Mouse (Mus musculus) stomach, embryonic 16.5 days (tissue): ENCODE results near the gene Micu1. TPM values are rescaled to one million over a fixed set of nuclear protein-coding genes. Genes with fewer than 3 reads are reported as not detected.
A peak's percentile ranks its signal among the peaks of the same experiment; 100 is the strongest.

Experiments
- ATAC-seq: fragments of 200-750 bp; cut with Nextera tagmentation; 2 replicates; pipeline ENCODE4 v1.8.0; 2017; ENCODE audit warnings: moderate number of reproducible peaks, moderate TSS enrichment; ENCODE audit not compliant: insufficient read depth, low FRiP score
- H3K27ac ChIP-seq: fragments of 300-500 bp; sonication (generic); 2 replicates; pipeline ENCODE4 v1.5.1; 2014; ENCODE audit warnings: low read length
- H3K27me3 ChIP-seq: fragments of 300-500 bp; sonication (generic); 2 replicates; pipeline ENCODE4 v1.6.1; 2014; ENCODE audit warnings: low read length, control low read depth, mixed read lengths; ENCODE audit not compliant: control insufficient read depth, insufficient read depth
- H3K36me3 ChIP-seq: fragments of 300-500 bp; sonication (generic); 2 replicates; pipeline ENCODE4 v1.6.1; 2014; ENCODE audit warnings: low read length; ENCODE audit not compliant: control insufficient read depth, insufficient read depth
- H3K4me1 ChIP-seq: fragments of 300-500 bp; sonication (generic); 2 replicates; pipeline ENCODE4 v1.6.1; 2014; ENCODE audit warnings: low read length, control low read depth, mixed read lengths; ENCODE audit not compliant: control insufficient read depth, insufficient read depth
- H3K4me2 ChIP-seq: fragments of 300-500 bp; sonication (generic); 2 replicates; pipeline ENCODE4 v1.6.1; 2014; ENCODE audit warnings: low read depth, low read length, mixed read lengths
- H3K4me3 ChIP-seq: fragments of 300-500 bp; sonication (generic); replicated peaks from 2 replicates; pipeline ENCODE4 v1.5.1; 2014; ENCODE audit warnings: mild to moderate bottlenecking, low read length
- H3K9ac ChIP-seq: fragments of 300-500 bp; sonication (generic); 2 replicates; pipeline ENCODE4 v1.6.1; 2014; ENCODE audit warnings: low read length
- H3K9me3 ChIP-seq: fragments of 300-500 bp; sonication (generic); replicated peaks from 2 replicates; pipeline ENCODE4 v1.6.1; 2016; ENCODE audit warnings: low read length, control low read depth; ENCODE audit not compliant: control insufficient read depth
- WGBS: fragments of 180-500 bp; shearing (Covaris S2); extraction: QIAGEN DNeasy Blood & Tissue Kit; methylation state at CpG from one replicate; pipeline ENCODE4 v1.1.7; 2014; 5-methylcytosine and 5-hydroxymethylcytosine counted together
- polyA plus RNA-seq: library from polyadenylated mRNA; unstranded; fragments of >200 nt; fragmentation: Nextera tagmentation; extraction: Ambion mirVana; gene quantifications from 2 replicates; pipeline ENCODE4 v1.2.1, GENCODE M21; 2015

Gene Micu1
- polyA plus RNA-seq, 1 experiment from 2014 or later = 74.1 TPM

DNA sequence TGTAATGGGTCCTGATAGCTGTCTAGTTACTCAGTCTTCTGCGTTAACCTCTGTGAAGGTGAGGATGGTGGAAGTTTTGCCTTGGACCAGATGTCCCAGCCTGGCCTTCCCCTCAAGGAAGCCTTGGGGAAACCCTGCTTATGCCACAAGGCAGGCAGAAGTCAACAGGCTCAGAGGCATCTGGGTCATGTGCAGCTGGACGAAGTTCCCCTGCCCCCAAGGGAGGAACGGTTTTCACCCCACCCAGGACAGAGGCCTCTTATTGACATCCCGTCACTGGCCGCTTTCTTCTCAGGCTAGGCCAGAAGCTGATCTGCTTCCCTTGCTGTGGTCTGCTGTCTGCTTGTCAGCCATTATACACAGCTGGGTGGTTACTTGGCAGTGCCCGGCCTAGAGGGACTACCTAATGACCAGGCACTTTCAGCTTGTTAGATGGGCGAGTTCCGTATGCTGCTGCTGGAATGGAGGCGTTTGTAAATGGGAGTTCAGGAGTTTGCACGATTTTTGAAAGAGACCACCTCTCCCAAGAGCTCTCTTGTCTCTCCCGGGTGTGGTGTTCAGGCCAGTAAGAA is 33.8 kb downstream of the Micu1 start:
- no peaks in the 10 kb centered on the region for H3K27me3 ChIP-seq
- H3K4me3 ChIP-seq = no peak overlapping the region
- no peak for ATAC-seq
- H3K36me3 ChIP-seq = 0 out of 2 replicates have a peak, but pooled peaks cover 3% of the 10 kb centered on the region
- WGBS = 76% methylated on average over 11 of the region's 11 CpGs
- no peaks in the 10 kb centered on the region for H3K4me1 ChIP-seq
- H3K27ac ChIP-seq = no peak overlapping the region
- H3K4me2 ChIP-seq = no peak overlapping the region
- no peaks in the 10 kb centered on the region for H3K9me3 ChIP-seq
- H3K9ac ChIP-seq = no peak overlapping the region

DNA sequence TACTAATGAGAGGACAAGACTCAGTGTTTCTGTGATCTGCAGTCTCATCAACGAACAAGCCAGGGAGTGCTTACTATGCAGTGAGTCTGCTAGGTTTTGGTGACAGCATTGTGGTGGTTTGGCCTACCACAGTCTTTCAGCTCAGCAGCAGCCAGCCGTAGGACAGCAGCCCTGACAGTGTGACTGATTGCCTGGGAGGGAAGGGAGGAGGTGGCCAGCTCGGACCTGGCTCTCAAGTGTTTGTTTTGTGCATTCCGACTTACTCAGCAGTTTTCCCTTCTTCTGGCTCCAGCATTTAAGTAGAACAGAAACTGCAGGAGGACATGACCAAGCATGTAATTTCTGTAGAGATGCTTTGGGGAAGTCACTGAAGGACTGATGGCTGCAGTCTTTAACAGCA is 39.2 kb downstream of the Micu1 start:
- Histone ChIP-seq H3K9me3 (no peaks in the 10 kb centered on the region), H3K4me3 (no peak overlapping the region), H3K27ac (0 out of 2 replicates have a peak overlapping the region, but pooled peaks have one; percentile 9), H3K4me2 (no peak overlapping the region), H3K36me3 (no peaks in the 10 kb centered on the region), H3K9ac (no peak overlapping the region), H3K4me1 (no peaks in the 10 kb centered on the region), H3K27me3 (no peaks in the 10 kb centered on the region)
- ATAC-seq = peak; percentile 68; the same call in 1 of the 2 replicates
- WGBS = 18% methylated on average over 4 of the region's 4 CpGs

DNA sequence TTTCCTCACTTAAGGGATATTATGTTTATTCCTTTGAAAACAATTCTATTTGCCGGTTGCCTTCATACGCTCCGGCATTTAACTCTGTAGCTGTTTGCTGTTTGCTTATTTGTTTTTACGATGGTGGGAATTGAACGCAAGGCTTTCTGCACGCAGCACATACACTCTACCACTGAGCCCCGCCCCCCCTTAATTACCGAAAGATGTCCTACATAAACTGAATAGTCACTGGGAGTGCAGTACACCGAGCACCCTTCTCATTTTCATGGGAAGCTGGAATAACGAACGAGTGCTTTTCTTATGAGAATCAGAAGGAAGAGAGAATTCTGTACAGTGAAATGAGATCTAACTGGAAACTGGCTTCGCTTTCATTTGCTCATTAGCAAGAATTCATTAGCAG is 41.1 kb downstream of the Micu1 start:
- WGBS = 92% methylated on average over 12 of the region's 12 CpGs
- no peak for ATAC-seq
- H3K27ac ChIP-seq = no peak overlapping the region
- H3K9me3 ChIP-seq = no peaks in the 10 kb centered on the region
- H3K36me3 ChIP-seq = no peaks in the 10 kb centered on the region
- H3K4me1 ChIP-seq = no peaks in the 10 kb centered on the region
- no peaks in the 10 kb centered on the region for H3K27me3 ChIP-seq
- no peak overlapping the region for H3K4me3 ChIP-seq
- H3K9ac ChIP-seq = no peak overlapping the region
- no peak overlapping the region for H3K4me2 ChIP-seq

DNA sequence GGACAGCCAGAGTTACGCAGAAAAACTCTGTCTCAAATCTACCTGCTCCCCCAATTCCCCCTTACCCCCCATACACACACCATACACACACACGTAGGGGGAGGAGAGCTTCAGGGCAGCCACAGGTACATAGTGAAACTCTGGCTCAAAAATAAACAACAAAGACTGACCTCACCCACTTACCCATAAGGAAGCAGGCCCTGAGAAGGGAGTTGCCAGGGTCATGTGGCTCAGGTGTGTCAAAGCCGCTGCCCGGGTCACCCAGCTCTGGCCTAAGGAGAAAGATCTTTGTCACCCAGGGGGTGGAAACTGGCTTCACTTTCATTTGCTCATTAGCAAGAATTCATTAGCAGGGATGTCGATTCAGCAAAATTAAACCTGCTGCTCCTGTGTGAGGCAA is 41.7 kb downstream of the Micu1 start:
- no peak overlapping the region for H3K4me3 ChIP-seq
- H3K9ac ChIP-seq = no peak overlapping the region
- H3K4me1 ChIP-seq = no peaks in the 10 kb centered on the region
- ATAC-seq = peak; percentile 56; the same call in 1 of the 2 replicates
- H3K36me3 ChIP-seq = no peaks in the 10 kb centered on the region
- H3K27ac ChIP-seq = no peak overlapping the region
- no peaks in the 10 kb centered on the region for H3K27me3 ChIP-seq
- H3K9me3 ChIP-seq = no peaks in the 10 kb centered on the region
- H3K4me2 ChIP-seq = no peak overlapping the region
- WGBS = 78% methylated on average over 5 of the region's 5 CpGs

DNA sequence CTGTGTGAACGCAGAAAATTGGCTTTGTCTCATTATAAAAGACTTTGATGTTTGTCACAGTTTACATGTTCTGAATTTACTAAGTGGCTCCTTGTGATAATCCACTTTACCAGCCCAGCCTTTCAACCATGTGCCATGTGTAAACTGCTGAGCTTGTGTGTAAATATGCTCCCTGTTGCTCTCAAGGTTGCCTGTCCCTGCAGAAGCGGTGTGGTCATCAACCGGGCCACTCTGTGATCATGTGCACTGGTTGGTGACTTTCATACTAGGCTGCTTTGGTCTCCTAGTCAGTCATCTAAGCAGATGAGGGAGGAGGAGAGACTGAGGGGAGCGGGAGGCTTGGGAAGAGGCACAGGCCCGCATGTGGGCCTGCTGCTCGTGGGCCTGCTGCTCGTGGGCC is 45.1 kb downstream of the Micu1 start:
- H3K4me2 ChIP-seq = no peak overlapping the region
- no peak overlapping the region for H3K9ac ChIP-seq
- no peak overlapping the region for H3K27ac ChIP-seq
- ATAC-seq = no peak
- no peaks in the 10 kb centered on the region for H3K36me3 ChIP-seq
- H3K4me3 ChIP-seq = no peak overlapping the region
- no peaks in the 10 kb centered on the region for H3K4me1 ChIP-seq
- H3K9me3 ChIP-seq = no peaks in the 10 kb centered on the region
- 66% methylated on average over 7 of the region's 7 CpGs for WGBS
- no peaks in the 10 kb centered on the region for H3K27me3 ChIP-seq

DNA sequence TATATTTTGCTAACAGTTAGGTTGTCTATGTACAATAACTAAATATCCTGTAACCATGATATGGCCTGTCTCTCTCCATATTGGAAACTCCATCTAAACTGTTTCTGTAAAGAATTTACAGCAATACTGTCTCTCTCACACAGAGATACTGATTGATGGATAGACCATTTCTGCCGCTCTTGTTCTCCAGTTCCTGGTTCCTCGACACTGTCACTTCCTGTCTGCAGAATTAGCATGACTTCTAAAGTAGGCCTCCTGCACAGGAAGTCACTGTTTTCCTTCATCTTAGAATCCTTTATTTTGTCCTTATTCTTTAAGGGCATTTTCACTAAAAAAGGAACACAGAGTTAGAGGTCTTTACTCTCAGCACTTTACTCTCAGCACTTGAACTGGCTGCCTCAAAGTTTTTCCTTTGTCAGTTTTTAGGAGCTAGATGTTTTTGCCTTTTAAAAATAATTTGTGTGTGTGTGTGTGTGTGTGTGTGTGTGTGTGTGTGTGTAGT is 46.5 kb downstream of the Micu1 start:
- Histone ChIP-seq H3K36me3 (no peaks in the 10 kb centered on the region), H3K9me3 (no peaks in the 10 kb centered on the region), H3K27me3 (no peaks in the 10 kb centered on the region), H3K27ac (no peak overlapping the region), H3K4me2 (no peak overlapping the region), H3K4me3 (no peak overlapping the region), H3K9ac (no peak overlapping the region), H3K4me1 (no peaks in the 10 kb centered on the region)
- ATAC-seq = no peak
- WGBS = 69% methylated on average over 2 of the region's 2 CpGs

DNA sequence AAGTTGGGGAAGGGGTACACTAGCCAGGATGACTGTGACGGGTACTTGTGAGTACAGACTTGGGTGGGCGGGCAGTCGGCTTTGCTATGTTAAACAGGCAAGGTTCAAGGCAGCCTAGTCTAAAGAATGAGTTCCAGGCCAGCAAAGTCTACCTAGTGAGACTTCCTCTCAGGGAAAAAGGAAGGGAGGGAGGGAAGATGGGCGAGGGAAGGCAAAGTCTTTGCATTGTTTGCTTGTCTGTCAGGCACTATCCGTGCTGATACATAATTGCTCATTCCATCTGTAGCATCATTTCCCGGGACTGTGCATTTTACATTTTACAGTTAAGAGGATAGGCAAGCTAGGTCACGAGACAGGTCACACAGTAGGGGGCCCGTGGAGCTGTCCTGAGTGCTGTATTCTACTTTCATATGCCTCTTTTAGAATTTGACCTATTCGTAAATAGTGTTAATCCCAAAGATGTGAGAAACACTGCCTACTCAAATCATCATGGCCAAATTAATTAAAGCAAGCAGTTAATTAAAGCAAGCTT is 51.3 kb downstream of the Micu1 start:
- Histone ChIP-seq H3K4me2 (no peak overlapping the region), H3K4me1 (no peaks in the 10 kb centered on the region), H3K27ac (no peak overlapping the region), H3K9ac (no peak overlapping the region), H3K4me3 (no peak overlapping the region), H3K36me3 (no peaks in the 10 kb centered on the region), H3K9me3 (no peaks in the 10 kb centered on the region), H3K27me3 (no peaks in the 10 kb centered on the region)
- no peak for ATAC-seq
- 70% methylated on average over 9 of the region's 9 CpGs for WGBS

DNA sequence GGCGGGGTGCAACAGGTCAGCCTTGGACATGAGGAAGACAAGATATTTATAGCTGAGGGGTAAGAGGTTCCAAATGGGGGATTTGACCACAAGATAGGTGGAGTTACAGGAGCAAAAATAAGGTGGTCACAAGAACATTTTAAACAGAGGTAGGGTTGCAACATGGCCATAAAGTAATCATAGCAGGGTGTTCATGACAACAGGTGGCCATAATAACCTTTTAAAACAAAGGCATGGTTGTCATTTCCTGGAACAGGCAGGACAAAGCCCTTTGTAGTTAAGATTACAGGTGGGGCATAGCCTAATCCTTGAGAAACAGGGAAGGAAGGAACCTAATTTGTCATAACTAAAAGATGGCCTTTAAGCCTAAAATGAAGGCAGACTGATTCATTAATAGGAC is 51.8 kb downstream of the Micu1 start:
- 95% methylated on average over 1 of the region's 1 CpGs for WGBS

DNA sequence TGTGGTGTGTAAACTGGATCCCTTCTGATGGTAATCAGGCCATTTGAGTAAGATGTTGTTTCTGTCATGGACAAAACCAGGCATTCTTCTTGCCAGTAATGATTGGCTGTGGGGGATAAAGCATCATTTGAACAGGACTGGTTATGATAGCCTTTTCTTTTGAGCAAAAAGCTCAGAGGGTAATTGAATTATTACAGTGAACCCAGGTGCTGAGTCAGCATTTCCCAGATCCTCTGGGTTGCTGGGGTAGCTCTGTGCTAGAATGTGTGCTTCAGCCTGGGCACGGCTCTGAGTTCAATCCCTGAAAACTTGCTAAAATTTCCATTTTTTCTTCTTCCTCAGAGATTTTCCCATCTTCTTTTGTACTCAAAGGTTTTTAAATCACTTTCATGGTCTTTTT is 52.6 kb downstream of the Micu1 start:
- ATAC-seq = no peak
- no peak overlapping the region for H3K4me2 ChIP-seq

More for the DNA sequence above, 51.8 kb downstream of the Micu1 start:
- Histone ChIP-seq H3K4me1 (no peaks in the 10 kb centered on the region), H3K36me3 (no peaks in the 10 kb centered on the region), H3K9me3 (no peaks in the 10 kb centered on the region), H3K27ac (no peak overlapping the region), H3K9ac (no peak overlapping the region), H3K27me3 (no peaks in the 10 kb centered on the region), H3K4me2 (no peak overlapping the region), H3K4me3 (no peak overlapping the region)
- no peak for ATAC-seq

More for the DNA sequence above, 52.6 kb downstream of the Micu1 start:
- no peaks in the 10 kb centered on the region for H3K27me3 ChIP-seq
- H3K9me3 ChIP-seq = no peaks in the 10 kb centered on the region
- no peak overlapping the region for H3K4me3 ChIP-seq
- H3K36me3 ChIP-seq = no peaks in the 10 kb centered on the region
- H3K27ac ChIP-seq = no peak overlapping the region
- H3K4me1 ChIP-seq = no peaks in the 10 kb centered on the region
- no peak overlapping the region for H3K9ac ChIP-seq
- WGBS = 90% methylated on average over 1 of the region's 1 CpGs
